Mouse (Mus musculus) right cerebral cortex, postnatal 4 days (tissue): Measurements from ENCODE around the gene Sapcd1.
"Not testable (repeated sequence)": the region's sequence is repeated elsewhere in the genome, so short reads cannot be mapped to it uniquely, and the experiment has no call there.

ENCODE experiments used
- DNase-seq: peaks from one replicate; pipeline ENCODE4 v3.0.0-alpha.2; 2022

Gene Sapcd1

GRCm38 (mm10) chr17:35026206-35026605, 1.6 kb downstream of the Sapcd1 start:
- DNase-seq: no peak

- DNase-seq: no peak
Measured at GRCm38 (mm10) chr17:35024691-35025488, 2.9 kb downstream of the Sapcd1 start.

- no peak for DNase-seq
Measured at GRCm38 (mm10) chr17:35024261-35024660, 3.6 kb downstream of the Sapcd1 start.

GRCm38 (mm10) chr17:35023756-35024155, 4.1 kb downstream of the Sapcd1 start:
- no peak for DNase-seq

GRCm38 (mm10) chr17:35023221-35023620, 4.6 kb downstream of the Sapcd1 start:
- no peak for DNase-seq

- no peak for DNase-seq
Measured at GRCm38 (mm10) chr17:35022541-35023060, 5.2 kb downstream of the Sapcd1 start.

GRCm38 (mm10) chr17:35021842-35022477, 5.9 kb downstream of the Sapcd1 start:
- DNase-seq: no peak

GRCm38 (mm10) chr17:35021163-35021808, 6.5 kb downstream of the Sapcd1 start:
- DNase-seq: peak; percentile 84

GRCm38 (mm10) chr17:35020551-35020950, 7.3 kb downstream of the Sapcd1 start:
- DNase-seq: no peak

GRCm38 (mm10) chr17:35019894-35020293, 7.9 kb downstream of the Sapcd1 start:
- DNase-seq: no peak

GRCm38 (mm10) chr17:35018171-35018570, 9.6 kb downstream of the Sapcd1 start:
- no peak for DNase-seq

- no peak for DNase-seq
Measured at GRCm38 (mm10) chr17:35017706-35018030, 10.1 kb downstream of the Sapcd1 start.

- no peak for DNase-seq
Measured at GRCm38 (mm10) chr17:35016791-35017705, 10.8 kb downstream of the Sapcd1 start.

GRCm38 (mm10) chr17:35016376-35016775, 11.4 kb downstream of the Sapcd1 start, which contains the start of gene Vwa7:
Gene Vwa7, plus strand, starts transcription at chr17:35016579.
- DNase-seq: peak; percentile 44

GRCm38 (mm10) chr17:35015296-35015695, 12.5 kb downstream of the Sapcd1 start:
- no peak for DNase-seq

- no peak for DNase-seq
Measured at GRCm38 (mm10) chr17:35013221-35013620, 14.6 kb downstream of the Sapcd1 start.

- DNase-seq: no peak
Measured at GRCm38 (mm10) chr17:35012430-35012829, 15.4 kb downstream of the Sapcd1 start.

- DNase-seq: no peak
Measured at GRCm38 (mm10) chr17:35011440-35011839, 16.4 kb downstream of the Sapcd1 start.

GRCm38 (mm10) chr17:35009586-35009985, 18.2 kb downstream of the Sapcd1 start:
- no peak for DNase-seq

GRCm38 (mm10) chr17:35007387-35007991, 20.3 kb downstream of the Sapcd1 start:
- no peak for DNase-seq

GRCm38 (mm10) chr17:35005902-35006301, 21.9 kb downstream of the Sapcd1 start:
- DNase-seq: not testable (repeated sequence)

GRCm38 (mm10) chr17:35005158-35005557, 22.7 kb downstream of the Sapcd1 start:
- no peak for DNase-seq
